Mouse (Mus musculus) lung, postnatal 0 days (tissue): ENCODE data around the gene Msh4. TPM values are rescaled to one million over a fixed set of nuclear protein-coding genes. Genes with fewer than 3 reads are reported as not detected.
"Not testable (repeated sequence)": the region's sequence is repeated elsewhere in the genome, so short reads cannot be mapped to it uniquely, and the experiment has no call there.

Experiments
- ATAC-seq: fragments of 200-750 bp; cut with Nextera tagmentation; 2 replicates; pipeline ENCODE4 v1.8.0; 2017; ENCODE audit warnings: moderate library complexity
- DNase-seq: peaks from one replicate; pipeline ENCODE4 v3.0.0-alpha.2; 2016; ENCODE audit warnings: low spot score
- H3K27ac ChIP-seq: fragments of 300-500 bp; sonication (generic); 2 replicates; pipeline ENCODE4 v1.5.1; 2014; ENCODE audit warnings: antibody characterized with exemption, mild to moderate bottlenecking, low read length, mixed read lengths
- H3K27me3 ChIP-seq: fragments of 300-500 bp; sonication (generic); replicated peaks from 2 replicates; pipeline ENCODE4 v1.6.1; 2014; ENCODE audit warnings: low read length, mixed read lengths; ENCODE audit not compliant: insufficient read depth
- H3K36me3 ChIP-seq: fragments of 300-500 bp; sonication (generic); 2 replicates; pipeline ENCODE4 v1.6.1; 2014; ENCODE audit warnings: low read length, mixed read lengths; ENCODE audit not compliant: insufficient read depth
- H3K4me1 ChIP-seq: fragments of 300-500 bp; sonication (generic); 2 replicates; pipeline ENCODE4 v1.6.1; 2014; ENCODE audit warnings: antibody characterized with exemption, low read depth, low read length, mixed read lengths; ENCODE audit not compliant: insufficient read depth
- H3K4me2 ChIP-seq: fragments of 300-500 bp; sonication (generic); replicated peaks from 2 replicates; pipeline ENCODE4 v1.6.1; 2014; ENCODE audit warnings: low read depth, mild to moderate bottlenecking, low read length, moderate library complexity, mixed read lengths
- H3K4me3 ChIP-seq: fragments of 300-500 bp; sonication (generic); 2 replicates; pipeline ENCODE4 v1.5.1; 2014; ENCODE audit warnings: low read depth, low read length
- H3K9ac ChIP-seq: fragments of 300-500 bp; sonication (generic); replicated peaks from 2 replicates; pipeline ENCODE4 v1.6.1; 2014; ENCODE audit warnings: low read depth, mild to moderate bottlenecking
- H3K9me3 ChIP-seq: fragments of 300-500 bp; sonication (generic); 2 replicates; pipeline ENCODE4 v1.6.1; 2016; ENCODE audit warnings: low read length, mixed read lengths
- CTCF ChIP-seq: IDR thresholded peaks from 2 replicates; pipeline ENCODE4 v1.5.1; 2016; ENCODE audit warnings: antibody characterized with exemption, mild to moderate bottlenecking
- EP300 ChIP-seq: IDR thresholded peaks from 2 replicates; pipeline ENCODE4 v1.6.1; 2016; ENCODE audit warnings: antibody characterized with exemption, mild to moderate bottlenecking, control low read depth
- WGBS: fragments of 180-500 bp; shearing (Covaris S2); extraction: QIAGEN DNeasy Blood & Tissue Kit; methylation state at CpG from one replicate; pipeline ENCODE4 v1.1.7; 2014; 5-methylcytosine and 5-hydroxymethylcytosine counted together
- polyA plus RNA-seq: library from polyadenylated mRNA; unstranded; fragments of >200 nt; fragmentation: Nextera tagmentation; extraction: Ambion mirVana; gene quantifications from 2 replicates; pipeline ENCODE4 v1.2.1, GENCODE M21; 2015

Gene Msh4
- polyA plus RNA-seq, 1 experiment from 2014 or later: 0.08 TPM

DNA sequence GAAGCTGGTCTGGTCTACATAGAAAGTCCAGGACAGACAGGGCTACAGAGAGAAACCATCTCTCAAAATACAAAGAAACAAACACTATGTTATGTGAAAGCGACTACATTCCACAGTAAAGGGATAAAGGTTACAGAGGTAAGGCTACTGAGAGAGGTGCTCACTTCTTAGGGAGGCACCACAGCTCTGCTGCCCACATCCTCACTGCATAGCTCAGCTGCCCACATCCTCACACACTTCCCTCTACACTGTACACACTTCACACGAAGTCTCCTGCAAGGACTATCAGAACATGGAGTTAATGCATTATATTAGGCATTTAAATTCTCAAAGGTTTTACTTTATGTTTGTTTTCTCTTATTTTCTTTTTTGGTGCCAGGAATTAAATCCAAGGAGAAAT, 42.1 kb downstream of the Msh4 start:
- TF ChIP-seq CTCF (no peak), EP300 (no peak)
- Histone ChIP-seq H3K4me2 (no peak overlapping the region), H3K27me3 (no peaks in the 10 kb centered on the region), H3K4me3 (no peak overlapping the region), H3K9me3 (no peaks in the 10 kb centered on the region), H3K27ac (no peak overlapping the region), H3K9ac (no peak overlapping the region), H3K4me1 (no peaks in the 10 kb centered on the region), H3K36me3 (no peaks in the 10 kb centered on the region)
- 69% methylated on average over 2 of the region's 2 CpGs for WGBS
- ATAC-seq (no peak), DNase-seq (no peak)

- not testable (repeated sequence) for H3K36me3 ChIP-seq, H3K9me3 ChIP-seq, H3K4me2 ChIP-seq, H3K27ac ChIP-seq, H3K4me1 ChIP-seq, H3K27me3 ChIP-seq, H3K4me3 ChIP-seq, DNase-seq, H3K9ac ChIP-seq, ATAC-seq
- 90% methylated on average over 7 of the region's 8 CpGs for WGBS
Measured at GRCm38 (mm10) chr3:153860392-153860791, 45.5 kb downstream of the Msh4 start.

GRCm38 (mm10) chr3:153858350-153859001, 47.5 kb downstream of the Msh4 start:
- Histone ChIP-seq H3K9me3 (no peaks in the 10 kb centered on the region), H3K4me1 (no peaks in the 10 kb centered on the region), H3K27me3 (no peaks in the 10 kb centered on the region), H3K9ac (no peak overlapping the region), H3K36me3 (no peaks in the 10 kb centered on the region), H3K27ac (no peak overlapping the region), H3K4me2 (no peak overlapping the region), H3K4me3 (no peak overlapping the region)
- TF ChIP-seq EP300 (no peak), CTCF (no peak)
- 65% methylated on average over 10 of the region's 10 CpGs for WGBS
- ATAC-seq: no peak
- no peak for DNase-seq

DNA sequence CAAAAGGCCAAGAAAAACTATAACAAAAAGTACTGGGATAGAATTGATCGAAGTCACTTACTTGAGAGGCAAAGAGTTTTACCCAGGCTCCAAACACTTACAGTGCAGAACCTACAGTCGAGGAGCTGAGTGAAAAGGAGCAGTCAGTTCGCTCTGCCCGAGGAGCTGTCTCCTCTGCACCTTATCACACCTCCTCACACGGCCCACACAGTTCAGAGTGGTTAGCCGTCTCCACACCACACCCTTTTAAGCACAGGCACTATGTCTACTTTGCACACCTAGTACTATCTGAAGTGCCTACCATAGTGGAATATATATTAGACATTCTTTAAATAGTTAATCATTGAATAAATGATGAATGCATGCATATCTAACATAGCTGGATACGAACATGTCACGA, 53.7 kb downstream of the Msh4 start:
- no peak overlapping the region for H3K27ac ChIP-seq
- no peak overlapping the region for H3K9ac ChIP-seq

DNA sequence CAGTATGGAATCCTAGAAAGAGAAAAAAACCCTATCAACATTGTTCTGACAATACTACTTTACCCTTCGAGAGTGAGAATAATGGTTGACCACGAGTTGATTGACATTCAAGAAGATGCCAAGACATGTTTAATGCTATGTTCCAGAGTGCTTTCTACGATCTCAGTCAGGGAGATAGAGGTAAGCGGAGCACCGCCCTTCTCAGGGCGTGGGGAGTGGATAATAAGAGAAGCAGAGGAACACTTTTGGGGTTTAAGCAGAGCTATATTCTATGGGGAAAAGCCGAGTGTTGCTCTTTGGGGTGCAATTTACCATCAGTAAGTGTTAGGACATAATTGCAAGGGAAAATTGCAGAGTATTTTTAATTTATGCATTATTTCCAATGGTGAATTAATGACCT, 55.2 kb downstream of the Msh4 start:
- 80% methylated on average over 7 of the region's 7 CpGs for WGBS
- TF ChIP-seq EP300: no peak
- TF ChIP-seq CTCF: no peak
- H3K4me1 ChIP-seq: no peaks in the 10 kb centered on the region

More for the DNA sequence above, 53.7 kb downstream of the Msh4 start:
- Histone ChIP-seq H3K36me3 (no peaks in the 10 kb centered on the region), H3K4me2 (no peak overlapping the region), H3K4me3 (no peak overlapping the region), H3K27me3 (no peaks in the 10 kb centered on the region), H3K4me1 (no peaks in the 10 kb centered on the region), H3K9me3 (no peaks in the 10 kb centered on the region)
- TF ChIP-seq EP300 (no peak), CTCF (no peak)
- peak; percentile 53; the same call in 1 of the 2 replicates for ATAC-seq
- WGBS: 41% methylated on average over 8 of the region's 8 CpGs
- peak; percentile 32 for DNase-seq

DNA sequence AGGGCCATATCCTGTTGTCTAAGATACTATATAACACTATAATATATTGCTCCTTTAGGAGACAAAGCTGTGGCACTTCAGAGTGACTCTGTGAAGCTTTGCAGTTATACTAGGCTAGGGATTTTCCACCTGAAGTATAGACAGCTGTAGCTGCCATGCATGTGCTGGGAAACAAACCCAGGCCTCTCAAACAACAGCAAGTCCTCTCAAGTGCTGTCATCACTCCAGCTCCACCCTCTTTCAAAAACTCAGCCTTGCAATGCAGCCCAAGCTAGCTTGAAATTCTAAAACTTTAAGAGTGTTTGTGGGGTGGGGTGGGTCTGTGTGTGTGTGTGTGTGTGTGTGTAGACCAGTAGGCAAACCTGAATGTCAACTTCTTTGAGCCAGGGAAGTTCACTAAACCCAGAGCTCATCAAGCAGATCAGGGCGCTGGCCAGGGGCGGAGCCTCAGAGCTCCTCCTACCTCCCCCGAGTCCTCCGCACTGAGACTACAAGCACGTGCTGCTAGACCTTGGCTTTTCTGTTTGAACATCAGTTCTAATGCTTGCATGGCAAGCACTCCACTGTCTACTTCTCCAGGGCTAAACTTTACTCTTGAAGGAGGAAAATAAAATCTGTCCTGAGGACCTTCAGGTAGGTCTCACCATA, 56.4 kb downstream of the Msh4 start:
- Histone ChIP-seq H3K36me3 (no peaks in the 10 kb centered on the region), H3K27ac (no peak overlapping the region), H3K9ac (no peak overlapping the region), H3K4me3 (no peak overlapping the region), H3K27me3 (no peaks in the 10 kb centered on the region), H3K4me1 (no peaks in the 10 kb centered on the region), H3K9me3 (no peaks in the 10 kb centered on the region), H3K4me2 (no peak overlapping the region)
- whole genome bisulfite sequencing: 7% methylated on average over 5 of the region's 5 CpGs
- ATAC-seq: peak; percentile 90
- DNase-seq: peak; percentile 79
- TF ChIP-seq EP300: no peak
- no peak for TF ChIP-seq CTCF

More for the DNA sequence above, 55.2 kb downstream of the Msh4 start:
- Histone ChIP-seq H3K4me2 (no peak overlapping the region), H3K4me3 (no peak overlapping the region), H3K27ac (no peak overlapping the region), H3K27me3 (no peaks in the 10 kb centered on the region), H3K9me3 (no peaks in the 10 kb centered on the region), H3K9ac (no peak overlapping the region), H3K36me3 (no peaks in the 10 kb centered on the region)
- no peak for ATAC-seq
- DNase-seq: no peak
